Mouse (Mus musculus) lung, embryonic 14.5 days (tissue): Measurements from ENCODE around the gene Magi1. TPM values are rescaled to one million over a fixed set of nuclear protein-coding genes. Genes with fewer than 3 reads are reported as not detected.
A peak's percentile ranks its signal among the peaks of the same experiment; 100 is the strongest.
"Not testable (repeated sequence)": the region's sequence is repeated elsewhere in the genome, so short reads cannot be mapped to it uniquely, and the experiment has no call there.

Experiments used
- ATAC-seq: fragments of 200-750 bp; cut with Nextera tagmentation; 2 replicates; pipeline ENCODE4 v1.8.0; 2017; ENCODE audit warnings: mild to moderate bottlenecking, moderate TSS enrichment, moderate library complexity; ENCODE audit not compliant: insufficient read depth
- DNase-seq: peaks from one replicate; pipeline ENCODE4 v3.0.0-alpha.2; 2015
- H3K27ac ChIP-seq: fragments of 300-500 bp; sonication (generic); 2 replicates; pipeline ENCODE4 v1.5.1; 2014; ENCODE audit warnings: low read depth, mild to moderate bottlenecking, moderate library complexity
- H3K27me3 ChIP-seq: fragments of 300-500 bp; sonication (generic); 2 replicates; pipeline ENCODE4 v1.6.1; 2014; ENCODE audit warnings: low read length, control low read depth; ENCODE audit not compliant: insufficient read depth
- H3K36me3 ChIP-seq: fragments of 300-500 bp; sonication (generic); 2 replicates; pipeline ENCODE4 v1.6.1; 2014; ENCODE audit warnings: control low read depth; ENCODE audit not compliant: insufficient read depth
- H3K4me1 ChIP-seq: fragments of 300-500 bp; sonication (generic); 2 replicates; pipeline ENCODE4 v1.6.1; 2014; ENCODE audit warnings: antibody characterized with exemption, control low read depth; ENCODE audit not compliant: insufficient read depth
- H3K4me2 ChIP-seq: fragments of 300-500 bp; sonication (generic); 2 replicates; pipeline ENCODE4 v1.6.1; 2014; ENCODE audit warnings: mild to moderate bottlenecking
- H3K4me3 ChIP-seq: fragments of 300-500 bp; sonication (generic); 2 replicates; pipeline ENCODE4 v1.5.1; 2014; ENCODE audit warnings: low read depth, low read length
- H3K9ac ChIP-seq: fragments of 300-500 bp; sonication (generic); 2 replicates; pipeline ENCODE4 v1.6.1; 2014
- H3K9me3 ChIP-seq: fragments of 300-500 bp; sonication (generic); 2 replicates; pipeline ENCODE4 v1.6.1; 2016; ENCODE audit warnings: low read depth, low read length, control low read depth
- CTCF ChIP-seq: IDR thresholded peaks from 2 replicates; pipeline ENCODE4 v1.5.1; 2016; ENCODE audit warnings: antibody characterized with exemption, low read depth
- WGBS: fragments of 180-500 bp; shearing (Covaris S2); extraction: QIAGEN DNeasy Blood & Tissue Kit; methylation state at CpG from one replicate; pipeline ENCODE4 v1.1.7; 2014; 5-methylcytosine and 5-hydroxymethylcytosine counted together
- polyA plus RNA-seq: library from polyadenylated mRNA; unstranded; fragments of >200 nt; fragmentation: Nextera tagmentation; extraction: Ambion mirVana; gene quantifications from 2 replicates; pipeline ENCODE4 v1.2.1, GENCODE M21; 2014

Gene Magi1
- polyA plus RNA-seq, 1 experiment from 2014 or later = 10.1 TPM

- Histone ChIP-seq H3K27ac (no peak overlapping the region), H3K4me2 (no peak overlapping the region)
- 77% methylated on average over 8 of the region's 8 CpGs for WGBS
Measured at GRCm38 (mm10) chr6:94021239-94021962, 262.3 kb downstream of the Magi1 start.

GRCm38 (mm10) chr6:94020566-94020965, 263.2 kb downstream of the Magi1 start:
- WGBS = 85% methylated on average over 4 of the region's 4 CpGs
- no peaks in the 10 kb centered on the region for H3K27me3 ChIP-seq

More at GRCm38 (mm10) chr6:94021239-94021962, 262.3 kb downstream of the Magi1 start:
- DNase-seq (no peak), ATAC-seq (no peak)
- TF ChIP-seq CTCF = no peak
- Histone ChIP-seq H3K4me1 (no peaks in the 10 kb centered on the region), H3K36me3 (no peaks in the 10 kb centered on the region), H3K27me3 (no peaks in the 10 kb centered on the region), H3K9me3 (no peaks in the 10 kb centered on the region), H3K9ac (no peak overlapping the region), H3K4me3 (no peak overlapping the region)

GRCm38 (mm10) chr6:94019935-94020334, 263.8 kb downstream of the Magi1 start:
- 87% methylated on average over 4 of the region's 4 CpGs for WGBS
- no peak overlapping the region for H3K9ac ChIP-seq
- ATAC-seq (no peak), DNase-seq (no peak)
- H3K4me1 ChIP-seq = no peaks in the 10 kb centered on the region
- no peak overlapping the region for H3K27ac ChIP-seq
- H3K36me3 ChIP-seq = no peaks in the 10 kb centered on the region
- H3K27me3 ChIP-seq = no peaks in the 10 kb centered on the region
- H3K9me3 ChIP-seq = no peaks in the 10 kb centered on the region
- TF ChIP-seq CTCF = no peak
- no peak overlapping the region for H3K4me3 ChIP-seq
- H3K4me2 ChIP-seq = no peak overlapping the region

More at GRCm38 (mm10) chr6:94020566-94020965, 263.2 kb downstream of the Magi1 start:
- DNase-seq (no peak), ATAC-seq (no peak)
- H3K4me1 ChIP-seq = no peaks in the 10 kb centered on the region
- no peaks in the 10 kb centered on the region for H3K36me3 ChIP-seq
- H3K4me2 ChIP-seq = no peak overlapping the region
- H3K4me3 ChIP-seq = no peak overlapping the region
- H3K27ac ChIP-seq = no peak overlapping the region
- no peak for TF ChIP-seq CTCF
- no peak overlapping the region for H3K9ac ChIP-seq
- H3K9me3 ChIP-seq = no peaks in the 10 kb centered on the region

GRCm38 (mm10) chr6:94013761-94014160, 270.0 kb downstream of the Magi1 start:
- Histone ChIP-seq H3K9ac (no peak overlapping the region), H3K27ac (no peak overlapping the region), H3K36me3 (no peaks in the 10 kb centered on the region), H3K4me1 (0 out of 2 replicates have a peak, but pooled peaks cover 3% of the 10 kb centered on the region), H3K4me3 (no peak overlapping the region), H3K4me2 (no peak overlapping the region), H3K9me3 (no peaks in the 10 kb centered on the region), H3K27me3 (no peaks in the 10 kb centered on the region)
- no peak for DNase-seq
- WGBS = 38% methylated on average over 2 of the region's 2 CpGs
- no peak for TF ChIP-seq CTCF
- ATAC-seq = no peak

GRCm38 (mm10) chr6:94011947-94012346, 271.8 kb downstream of the Magi1 start:
- H3K9me3 ChIP-seq = no peaks in the 10 kb centered on the region
- 0 out of 2 replicates have a peak, but pooled peaks cover 3% of the 10 kb centered on the region for H3K4me1 ChIP-seq
- H3K4me2 ChIP-seq = no peak overlapping the region
- no peak overlapping the region for H3K27ac ChIP-seq
- peak; percentile 26 for DNase-seq
- no peaks in the 10 kb centered on the region for H3K36me3 ChIP-seq
- ATAC-seq = no peak
- no peaks in the 10 kb centered on the region for H3K27me3 ChIP-seq
- 41% methylated on average over 5 of the region's 5 CpGs for WGBS
- TF ChIP-seq CTCF = no peak
- H3K9ac ChIP-seq = no peak overlapping the region
- H3K4me3 ChIP-seq = no peak overlapping the region

GRCm38 (mm10) chr6:94011521-94011920, 272.2 kb downstream of the Magi1 start:
- no peaks in the 10 kb centered on the region for H3K36me3 ChIP-seq
- ATAC-seq (no peak), DNase-seq (no peak)
- no peak overlapping the region for H3K4me3 ChIP-seq
- H3K9ac ChIP-seq = no peak overlapping the region
- no peak overlapping the region for H3K27ac ChIP-seq
- H3K9me3 ChIP-seq = no peaks in the 10 kb centered on the region
- 47% methylated on average over 6 of the region's 6 CpGs for WGBS
- H3K4me1 ChIP-seq = 0 out of 2 replicates have a peak, but pooled peaks cover 3% of the 10 kb centered on the region
- H3K27me3 ChIP-seq = no peaks in the 10 kb centered on the region
- TF ChIP-seq CTCF = no peak
- H3K4me2 ChIP-seq = no peak overlapping the region

- 0 out of 2 replicates have a peak, but pooled peaks cover 3% of the 10 kb centered on the region for H3K4me1 ChIP-seq
- ATAC-seq = no peak
- H3K9ac ChIP-seq = no peak overlapping the region
- H3K27me3 ChIP-seq = no peaks in the 10 kb centered on the region
- WGBS = 60% methylated on average over 4 of the region's 4 CpGs
- H3K4me2 ChIP-seq = no peak overlapping the region
- no peak overlapping the region for H3K27ac ChIP-seq
- no peak for DNase-seq
- H3K4me3 ChIP-seq = no peak overlapping the region
- no peaks in the 10 kb centered on the region for H3K36me3 ChIP-seq
- no peaks in the 10 kb centered on the region for H3K9me3 ChIP-seq
- no peak for TF ChIP-seq CTCF
Measured at GRCm38 (mm10) chr6:94008577-94008976, 275.1 kb downstream of the Magi1 start.

- not testable (repeated sequence) for H3K9me3 ChIP-seq
Measured at GRCm38 (mm10) chr6:94003586-94003985, 280.1 kb downstream of the Magi1 start.

More at GRCm38 (mm10) chr6:94003586-94003985, 280.1 kb downstream of the Magi1 start:
- H3K36me3 ChIP-seq, DNase-seq, H3K27me3 ChIP-seq, H3K4me1 ChIP-seq, H3K27ac ChIP-seq, H3K9ac ChIP-seq, H3K4me2 ChIP-seq, ATAC-seq, H3K4me3 ChIP-seq: not testable (repeated sequence)
- WGBS = 76% methylated on average over 2 of the region's 2 CpGs
